Mouse (Mus musculus): ENCODE measurements at regions not wholly inside any gene's neighbourhood (a gene's known extent, or its start where the extent isn't known, plus 50 kb on each side); places are given as distances from the start of the nearest gene placed in this dataset.
A peak's percentile ranks its signal among the peaks of the same experiment; 100 is the strongest.

- DNase-seq (ENCODE audit: low spot score) = no peak
- H3K4me2 ChIP-seq (ENCODE audit: low read length) = no peak overlapping the region
Measured at GRCm38 (mm10) chr11:52602796-52603195, 161.6 kb upstream of the Fstl4 start.

DNA sequence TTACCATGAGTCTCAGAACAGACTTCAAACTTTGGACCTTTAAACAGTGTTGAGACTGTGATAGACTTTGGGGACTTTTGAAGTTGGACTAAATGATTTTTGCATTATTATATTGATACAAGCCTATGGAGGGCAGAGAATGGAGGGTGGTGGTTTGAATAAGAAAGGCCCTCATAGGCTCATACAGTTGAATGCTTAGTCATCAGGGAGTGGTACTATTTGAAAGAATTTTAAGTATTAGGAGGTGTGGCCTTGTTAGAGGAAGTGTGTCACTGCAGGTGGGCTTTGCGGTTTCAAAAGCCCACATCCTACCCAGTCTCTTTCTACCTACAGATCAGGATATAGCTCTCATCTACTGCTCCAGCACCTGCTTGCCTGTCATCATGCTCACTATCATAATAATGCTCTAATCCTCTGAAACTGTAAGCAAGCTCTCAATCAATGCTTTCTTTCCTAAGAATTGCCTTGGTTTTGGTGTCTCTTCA lies 153.7 kb upstream of the Fstl4 start:
- H3K9me3 ChIP-seq (replicated peaks; ENCODE audit: low read length) = 0 out of 2 replicates have a peak, but pooled peaks cover 5% of the 10 kb centered on the region
- H3K4me3 ChIP-seq (replicated peaks; ENCODE audit: low read depth, low read length) = no peak overlapping the region
- no peak overlapping the region for H3K27ac ChIP-seq
- H3K36me3 ChIP-seq (ENCODE audit: insufficient read depth, low read length) = no peaks in the 10 kb centered on the region
- DNase-seq (ENCODE audit: low spot score) (no peak), ATAC-seq (replicated peaks; ENCODE audit: low FRiP score, low read depth) (no peak)
- H3K4me2 ChIP-seq (ENCODE audit: low read length) = no peak overlapping the region
- TF ChIP-seq CTCF (IDR thresholded peaks at IDR 0.05; ENCODE audit: low read depth) = no peak
- WGBS = 90% methylated on average over 1 of the region's 1 CpGs
- no peak overlapping the region for H3K9ac ChIP-seq (ENCODE audit: low read depth, low read length)
- no peaks in the 10 kb centered on the region for H3K4me1 ChIP-seq (replicated peaks; ENCODE audit: insufficient read depth, low read length)
- no peaks in the 10 kb centered on the region for H3K27me3 ChIP-seq (ENCODE audit: insufficient read depth, low read length)

More at GRCm38 (mm10) chr11:52602796-52603195, 161.6 kb upstream of the Fstl4 start:
- Histone ChIP-seq H3K4me3 (replicated peaks; ENCODE audit: low read depth, low read length) (no peak overlapping the region), H3K27me3 (ENCODE audit: insufficient read depth, low read length) (no peaks in the 10 kb centered on the region), H3K4me1 (replicated peaks; ENCODE audit: insufficient read depth, low read length) (no peaks in the 10 kb centered on the region), H3K27ac (no peak overlapping the region), H3K9me3 (replicated peaks; ENCODE audit: low read length) (no peaks in the 10 kb centered on the region), H3K9ac (ENCODE audit: low read depth, low read length) (no peak overlapping the region), H3K36me3 (ENCODE audit: insufficient read depth, low read length) (no peaks in the 10 kb centered on the region)
- 60% methylated on average over 5 of the region's 5 CpGs for WGBS
- no peak for TF ChIP-seq CTCF (IDR thresholded peaks at IDR 0.05; ENCODE audit: low read depth)
- ATAC-seq (replicated peaks; ENCODE audit: low FRiP score, low read depth) = no peak

GRCm38 (mm10) chr11:52615622-52616021 lies 148.8 kb upstream of the Fstl4 start:
- Histone ChIP-seq H3K27me3 (ENCODE audit: insufficient read depth, low read length) (no peaks in the 10 kb centered on the region), H3K9me3 (replicated peaks; ENCODE audit: low read length) (no peaks in the 10 kb centered on the region), H3K27ac (no peak overlapping the region), H3K4me3 (replicated peaks; ENCODE audit: low read depth, low read length) (no peak overlapping the region), H3K36me3 (ENCODE audit: insufficient read depth, low read length) (no peaks in the 10 kb centered on the region), H3K9ac (ENCODE audit: low read depth, low read length) (no peak overlapping the region), H3K4me1 (replicated peaks; ENCODE audit: insufficient read depth, low read length) (no peaks in the 10 kb centered on the region), H3K4me2 (ENCODE audit: low read length) (no peak overlapping the region)
- peak; percentile 46 for DNase-seq (ENCODE audit: low spot score)
- TF ChIP-seq CTCF (IDR thresholded peaks at IDR 0.05; ENCODE audit: low read depth) = no peak
- 56% methylated on average over 4 of the region's 4 CpGs for WGBS
- no peak for ATAC-seq (replicated peaks; ENCODE audit: low FRiP score, low read depth)

- no peaks in the 10 kb centered on the region for H3K27me3 ChIP-seq (ENCODE audit: insufficient read depth, low read length)
- WGBS = 51% methylated on average over 9 of the region's 9 CpGs
- H3K4me3 ChIP-seq (replicated peaks; ENCODE audit: low read depth, low read length) = no peak overlapping the region
- H3K9me3 ChIP-seq (replicated peaks; ENCODE audit: low read length) = no peaks in the 10 kb centered on the region
- no peak overlapping the region for H3K9ac ChIP-seq (ENCODE audit: low read depth, low read length)
- no peak overlapping the region for H3K27ac ChIP-seq
- H3K4me2 ChIP-seq (ENCODE audit: low read length) = no peak overlapping the region
- no peaks in the 10 kb centered on the region for H3K4me1 ChIP-seq (replicated peaks; ENCODE audit: insufficient read depth, low read length)
- no peak for DNase-seq (ENCODE audit: low spot score)
- H3K36me3 ChIP-seq (ENCODE audit: insufficient read depth, low read length) = no peaks in the 10 kb centered on the region
- no peak for ATAC-seq (replicated peaks; ENCODE audit: low FRiP score, low read depth)
- no peak for TF ChIP-seq CTCF (IDR thresholded peaks at IDR 0.05; ENCODE audit: low read depth)
Measured at GRCm38 (mm10) chr11:52618646-52619045, 145.8 kb upstream of the Fstl4 start.

DNA sequence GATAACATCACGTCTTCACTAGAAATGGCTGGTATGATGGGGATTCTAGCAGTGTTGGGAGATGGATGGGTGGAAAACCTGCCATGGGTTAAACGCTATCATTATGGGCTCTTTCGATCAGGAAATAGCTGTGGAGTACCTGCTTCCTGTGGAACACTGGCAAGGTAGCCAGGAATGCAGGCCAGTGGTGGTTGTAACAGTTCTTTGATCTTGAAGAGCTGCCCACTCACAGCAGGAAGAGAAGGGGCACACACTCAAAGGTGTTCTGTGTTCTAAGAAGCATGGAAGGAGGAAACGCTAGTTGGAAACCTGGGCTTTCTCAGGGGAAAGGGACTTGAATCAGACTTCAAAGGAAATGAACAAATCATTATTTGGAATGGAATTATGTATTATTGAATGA lies 141.6 kb upstream of the Fstl4 start:
- ATAC-seq (replicated peaks; ENCODE audit: low FRiP score, low read depth) (no peak), DNase-seq (ENCODE audit: low spot score) (no peak)
- H3K36me3 ChIP-seq (ENCODE audit: insufficient read depth, low read length) = no peaks in the 10 kb centered on the region
- no peak overlapping the region for H3K9ac ChIP-seq (ENCODE audit: low read depth, low read length)
- H3K9me3 ChIP-seq (replicated peaks; ENCODE audit: low read length) = no peaks in the 10 kb centered on the region
- no peak overlapping the region for H3K27ac ChIP-seq
- H3K4me3 ChIP-seq (replicated peaks; ENCODE audit: low read depth, low read length) = no peak overlapping the region
- H3K27me3 ChIP-seq (ENCODE audit: insufficient read depth, low read length) = no peaks in the 10 kb centered on the region
- no peaks in the 10 kb centered on the region for H3K4me1 ChIP-seq (replicated peaks; ENCODE audit: insufficient read depth, low read length)
- no peak overlapping the region for H3K4me2 ChIP-seq (ENCODE audit: low read length)
- WGBS = 60% methylated on average over 4 of the region's 4 CpGs
- TF ChIP-seq CTCF (IDR thresholded peaks at IDR 0.05; ENCODE audit: low read depth) = no peak

DNA sequence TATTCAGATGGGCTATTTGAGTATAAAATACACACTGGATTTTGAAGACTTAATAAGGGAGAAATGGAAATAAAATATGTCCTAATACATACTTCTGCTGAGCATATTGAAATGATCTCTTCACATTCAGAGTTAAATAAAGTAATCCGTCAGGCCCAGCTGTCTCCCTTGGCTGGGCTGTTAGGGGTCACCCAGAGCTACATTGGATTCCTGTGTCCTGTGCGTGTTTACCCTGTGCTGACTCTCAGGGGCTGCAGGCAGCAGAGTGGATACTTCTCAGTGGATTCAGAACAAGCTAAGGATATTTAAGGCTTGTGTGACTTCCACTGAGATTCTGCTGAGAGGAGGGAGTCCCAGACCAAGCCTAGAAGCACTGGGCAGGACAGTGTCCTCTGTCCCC lies 135.6 kb upstream of the Fstl4 start:
- Histone ChIP-seq H3K27ac (no peak overlapping the region), H3K4me2 (ENCODE audit: low read length) (no peak overlapping the region), H3K36me3 (ENCODE audit: insufficient read depth, low read length) (no peaks in the 10 kb centered on the region), H3K27me3 (ENCODE audit: insufficient read depth, low read length) (no peaks in the 10 kb centered on the region), H3K4me1 (replicated peaks; ENCODE audit: insufficient read depth, low read length) (no peaks in the 10 kb centered on the region), H3K9ac (ENCODE audit: low read depth, low read length) (no peak overlapping the region), H3K9me3 (replicated peaks; ENCODE audit: low read length) (no peaks in the 10 kb centered on the region), H3K4me3 (replicated peaks; ENCODE audit: low read depth, low read length) (no peak overlapping the region)
- ATAC-seq (replicated peaks; ENCODE audit: low FRiP score, low read depth) (no peak), DNase-seq (ENCODE audit: low spot score) (no peak)
- no peak for TF ChIP-seq CTCF (IDR thresholded peaks at IDR 0.05; ENCODE audit: low read depth)
- WGBS = 54% methylated on average over 2 of the region's 2 CpGs

GRCm38 (mm10) chr11:52629776-52630175 lies 134.7 kb upstream of the Fstl4 start:
- DNase-seq (ENCODE audit: low spot score) (peak; percentile 37), ATAC-seq (replicated peaks; ENCODE audit: low FRiP score, low read depth) (no peak)
- Histone ChIP-seq H3K9me3 (replicated peaks; ENCODE audit: low read length) (no peaks in the 10 kb centered on the region), H3K27ac (no peak overlapping the region), H3K4me2 (ENCODE audit: low read length) (no peak overlapping the region), H3K36me3 (ENCODE audit: insufficient read depth, low read length) (no peaks in the 10 kb centered on the region), H3K4me3 (replicated peaks; ENCODE audit: low read depth, low read length) (no peak overlapping the region), H3K27me3 (ENCODE audit: insufficient read depth, low read length) (no peaks in the 10 kb centered on the region), H3K4me1 (replicated peaks; ENCODE audit: insufficient read depth, low read length) (no peaks in the 10 kb centered on the region), H3K9ac (ENCODE audit: low read depth, low read length) (no peak overlapping the region)
- WGBS = 55% methylated on average over 5 of the region's 5 CpGs
- peak; percentile 52; the same call in 1 of the 2 replicates for TF ChIP-seq CTCF (IDR thresholded peaks at IDR 0.05; ENCODE audit: low read depth)

Measured in kidney, postnatal 0 days (tissue).